Mouse (Mus musculus) cerebral cortex, adult 2 months (tissue): ENCODE results near the gene Tada2a.

Experiments
- WGBS: fragments of 180-500 bp; shearing (Covaris S2); methylation state at CpG from one replicate; pipeline ENCODE4 v1.1.7; 2018; 5-methylcytosine and 5-hydroxymethylcytosine counted together

Tada2a gene

DNA sequence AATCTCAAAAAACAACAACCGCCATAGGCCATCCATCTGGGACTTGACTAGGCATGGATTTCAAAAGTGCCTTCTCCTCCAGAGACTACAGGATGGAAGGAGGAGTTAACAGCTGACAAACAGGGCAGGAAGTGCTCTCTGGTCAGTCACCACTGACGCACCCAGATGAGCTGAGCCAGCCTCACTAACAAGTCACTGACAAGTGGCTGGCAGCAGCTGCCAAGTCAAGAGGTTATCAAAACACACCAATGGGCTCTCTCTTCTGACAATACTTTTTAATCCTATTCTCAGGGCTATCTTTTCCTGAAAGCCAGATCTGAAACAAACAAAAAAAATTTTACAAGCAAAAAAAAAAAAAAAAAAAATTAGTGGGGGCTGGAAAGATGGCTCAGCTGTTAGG, 66.6 kb downstream of the Tada2a start:
- 61% methylated on average over 2 of the region's 2 CpGs for WGBS

DNA sequence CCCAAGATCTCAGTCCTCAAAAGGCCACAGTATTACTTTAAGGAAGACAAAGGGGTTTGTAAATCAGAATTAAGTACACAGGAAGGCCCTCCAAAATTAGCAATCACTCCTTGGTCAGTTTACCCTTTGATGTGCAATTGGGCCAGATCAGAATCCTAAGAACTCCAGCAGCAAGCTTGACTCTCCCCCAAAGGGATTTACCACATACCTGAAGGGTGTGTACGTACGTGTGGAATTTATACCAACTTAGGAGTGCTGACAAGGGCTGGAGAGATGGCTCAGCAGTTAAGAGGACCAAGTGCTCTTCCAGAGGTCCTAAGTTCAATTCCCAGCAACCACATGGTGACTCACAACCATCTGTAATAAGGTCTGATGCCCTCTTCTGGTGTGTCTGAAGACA, 67.5 kb downstream of the Tada2a start:
- 90% methylated on average over 2 of the region's 2 CpGs for WGBS

GRCm38 (mm10) chr11:84060635-84061034, 68.8 kb downstream of the Tada2a start:
- 79% methylated on average over 6 of the region's 6 CpGs for WGBS

GRCm38 (mm10) chr11:84059784-84060183, 69.6 kb downstream of the Tada2a start:
- 95% methylated on average over 2 of the region's 2 CpGs for WGBS

DNA sequence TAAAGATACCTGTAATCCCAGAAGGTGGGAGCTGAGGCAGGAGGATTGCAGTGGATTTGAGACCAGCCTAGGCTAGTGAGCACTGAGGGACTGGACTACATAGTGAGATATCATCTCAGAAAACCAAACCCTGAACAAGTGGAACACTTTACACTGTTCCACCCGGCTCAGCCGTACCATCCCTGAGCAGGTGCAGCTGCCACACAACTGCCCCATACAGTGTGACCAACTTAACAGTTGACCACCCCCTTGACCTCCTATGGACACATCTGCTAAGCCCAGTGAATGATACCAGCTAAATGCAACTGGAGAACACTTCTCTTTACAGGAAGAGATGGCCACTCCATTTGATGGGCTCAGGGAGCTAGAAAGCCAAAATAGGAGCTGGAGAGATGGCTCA, 72.0 kb downstream of the Tada2a start:
- WGBS, result 85% methylated on average over 2 of the region's 2 CpGs

GRCm38 (mm10) chr11:84053524-84054163, 75.8 kb downstream of the Tada2a start:
- WGBS, result 36% methylated on average over 10 of the region's 10 CpGs

- 82% methylated on average over 7 of the region's 7 CpGs for WGBS
These were observed 76.3 kb downstream of the Tada2a start for GRCm38 (mm10) chr11:84053055-84053454.

DNA sequence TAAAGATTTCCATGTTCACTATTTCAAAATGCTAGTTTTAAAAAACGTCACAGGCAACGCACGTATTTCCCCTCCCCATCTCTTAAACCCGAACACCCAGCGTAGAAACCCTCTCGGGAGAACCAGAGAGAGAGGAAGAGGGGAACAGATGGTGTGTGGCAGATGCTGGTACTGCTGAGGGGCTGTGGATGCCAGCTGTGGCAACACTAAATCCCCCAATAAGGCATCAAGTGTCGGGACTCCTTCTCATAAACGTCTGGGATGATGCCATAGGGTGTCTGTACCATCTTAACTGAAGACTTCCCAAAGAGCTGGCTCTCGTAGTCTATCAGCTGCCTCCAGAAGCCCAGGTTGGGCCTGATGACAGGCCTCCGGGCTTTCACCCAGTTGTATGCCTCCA, 81.0 kb downstream of the Tada2a start:
- WGBS, result 39% methylated on average over 10 of the region's 10 CpGs

- WGBS, result 44% methylated on average over 4 of the region's 4 CpGs
These were observed 82.1 kb downstream of the Tada2a start for GRCm38 (mm10) chr11:84047270-84047669.

DNA sequence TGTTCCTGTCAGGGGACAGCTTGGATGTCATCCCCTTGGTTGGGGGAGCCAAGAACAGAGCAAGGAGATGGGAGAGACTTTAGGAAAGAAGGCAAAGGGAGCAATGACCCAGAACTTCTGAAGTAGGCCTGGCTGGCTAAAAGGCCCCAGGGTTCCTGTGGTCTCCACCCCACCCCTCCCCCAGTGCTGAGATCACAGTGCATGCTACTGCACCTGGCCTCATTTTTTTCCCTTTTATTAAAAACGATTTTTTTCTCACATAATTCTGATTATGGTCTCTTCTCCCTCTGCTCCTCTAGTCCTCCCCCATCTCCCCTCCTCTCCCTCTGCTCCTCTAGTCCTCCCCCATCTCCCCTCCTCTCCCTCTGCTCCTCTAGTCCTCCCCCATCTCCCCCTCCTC, 84.4 kb downstream of the Tada2a start:
- WGBS, result 10% methylated on average over 1 of the region's 1 CpGs

DNA sequence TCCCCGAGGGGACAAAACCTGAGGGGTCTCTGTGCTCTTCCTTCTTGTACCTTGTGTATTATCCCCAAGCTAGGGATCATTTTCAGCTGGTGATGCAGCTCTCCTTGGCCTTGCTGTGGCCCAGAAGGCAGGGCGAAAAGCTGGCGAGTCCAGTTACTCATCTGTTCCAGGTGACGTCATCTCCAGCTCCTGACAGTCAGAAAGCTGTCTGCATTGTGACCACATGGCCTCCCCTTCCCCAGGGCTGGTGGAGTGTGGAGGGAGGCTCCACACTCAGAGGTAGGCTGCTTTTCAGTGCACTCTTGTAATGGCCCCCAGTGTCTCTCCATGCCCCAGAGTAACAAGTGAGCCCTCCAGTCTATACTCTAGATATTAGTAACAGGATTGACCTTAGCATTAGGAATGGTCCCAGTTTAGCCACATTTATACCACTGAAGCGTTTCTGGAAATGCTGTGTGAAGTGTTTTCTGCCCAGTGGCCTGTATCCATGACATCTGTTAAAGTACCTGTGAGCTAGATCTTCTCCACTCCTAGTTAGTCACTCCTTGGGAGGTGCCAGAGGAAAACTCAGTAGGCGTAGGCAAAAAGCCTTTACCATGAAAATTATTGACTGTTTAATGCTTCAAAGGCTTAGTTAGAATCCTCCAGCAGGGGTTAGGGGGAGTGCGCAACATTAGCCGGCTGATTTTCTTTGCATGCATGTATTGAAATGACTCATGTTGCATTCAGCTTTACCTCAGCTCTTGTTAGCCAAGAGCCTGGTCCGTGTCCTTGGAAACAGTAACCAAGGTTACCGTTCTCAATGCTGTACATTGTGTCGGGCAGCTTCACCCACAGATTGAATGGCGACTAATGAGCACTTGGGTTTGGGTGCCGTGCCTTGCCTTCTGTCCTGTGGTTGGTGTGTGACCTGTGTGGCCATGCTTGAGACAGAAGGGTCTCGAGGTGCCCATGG, 86.3 kb downstream of the Tada2a start:
- 33% methylated on average over 14 of the region's 14 CpGs for WGBS

DNA sequence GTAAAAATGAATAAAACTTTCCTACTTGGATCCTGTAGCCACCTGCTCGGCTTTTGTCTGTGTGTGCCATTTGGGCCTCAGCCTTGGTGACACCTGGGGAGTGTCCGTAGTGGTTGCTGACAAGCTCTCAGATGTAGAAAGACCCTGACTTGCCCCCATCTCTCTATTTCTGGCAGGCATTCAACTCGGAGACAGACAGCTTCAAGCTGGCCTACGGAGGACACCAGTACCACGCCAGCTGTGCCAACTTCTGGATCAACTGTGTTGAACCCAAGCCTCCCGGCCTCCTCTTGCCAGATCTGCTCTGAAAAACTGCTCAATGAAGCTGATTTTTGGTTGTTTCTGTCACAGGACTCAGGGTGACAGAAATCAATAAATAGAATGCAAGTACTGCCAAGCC, 88.8 kb downstream of the Tada2a start:
- 73% methylated on average over 6 of the region's 6 CpGs for WGBS

DNA sequence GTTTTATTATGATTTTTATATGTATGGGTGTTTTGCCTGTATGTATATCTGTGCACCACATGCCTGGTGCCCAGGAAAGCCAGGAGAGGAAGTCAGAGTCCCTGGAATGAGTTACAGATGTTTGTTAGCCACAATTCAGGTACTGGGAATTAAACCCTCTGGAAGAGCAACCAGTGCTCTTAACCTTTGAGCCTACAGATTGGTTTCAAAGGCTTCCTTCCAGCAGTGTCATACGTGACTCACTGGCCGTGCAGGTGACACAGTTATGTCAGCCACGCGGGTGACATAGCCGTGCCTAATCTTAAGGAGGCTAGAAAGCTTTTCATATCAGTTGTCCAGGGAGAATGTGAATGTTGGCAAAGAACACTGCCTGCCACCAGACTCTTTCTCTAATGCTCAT, 95.7 kb downstream of the Tada2a start:
- 88% methylated on average over 5 of the region's 5 CpGs for WGBS

DNA sequence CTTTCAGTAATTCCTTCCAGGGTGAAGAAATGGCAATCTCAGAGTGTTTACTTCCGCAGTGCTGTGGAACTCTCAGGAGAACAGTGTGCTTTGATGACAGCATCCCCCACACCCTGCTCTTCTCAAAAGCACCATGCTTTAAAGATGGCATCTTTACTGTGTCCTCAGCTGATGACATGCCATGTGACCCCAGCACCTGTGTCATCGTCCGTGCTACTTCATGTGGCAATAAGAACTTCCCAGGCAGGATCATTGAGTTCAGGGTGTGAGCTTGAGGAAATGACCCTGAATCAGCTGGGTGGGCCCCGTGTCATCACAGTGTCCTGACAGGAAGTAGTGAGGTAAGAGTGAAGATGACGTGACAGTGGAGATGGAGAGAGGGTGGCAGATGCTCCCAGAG, 96.8 kb downstream of the Tada2a start:
- WGBS, result 86% methylated on average over 5 of the region's 5 CpGs

DNA sequence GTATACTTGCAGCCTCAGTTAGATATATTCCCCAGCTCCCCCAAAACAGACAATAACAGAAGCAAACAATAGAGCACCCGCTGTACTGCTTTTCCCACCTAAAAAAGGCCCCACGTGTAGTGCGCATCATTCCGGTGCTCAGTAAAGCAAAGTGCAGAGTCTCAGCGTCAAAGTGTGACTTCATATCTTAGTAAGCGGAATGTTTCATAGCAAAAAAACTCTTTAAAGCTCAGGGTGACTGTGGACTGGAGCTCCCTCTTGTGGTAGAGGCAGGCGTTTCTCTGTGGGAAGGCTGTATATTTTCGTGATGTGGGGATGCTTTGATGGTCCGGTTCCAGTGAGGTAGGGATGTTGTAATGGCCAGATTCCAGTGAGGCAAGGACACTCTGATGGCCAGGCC, 97.4 kb downstream of the Tada2a start:
- 35% methylated on average over 9 of the region's 9 CpGs for WGBS
